ENCODE assay signal across 25 mouse cellular contexts in the genomic region with DNA sequence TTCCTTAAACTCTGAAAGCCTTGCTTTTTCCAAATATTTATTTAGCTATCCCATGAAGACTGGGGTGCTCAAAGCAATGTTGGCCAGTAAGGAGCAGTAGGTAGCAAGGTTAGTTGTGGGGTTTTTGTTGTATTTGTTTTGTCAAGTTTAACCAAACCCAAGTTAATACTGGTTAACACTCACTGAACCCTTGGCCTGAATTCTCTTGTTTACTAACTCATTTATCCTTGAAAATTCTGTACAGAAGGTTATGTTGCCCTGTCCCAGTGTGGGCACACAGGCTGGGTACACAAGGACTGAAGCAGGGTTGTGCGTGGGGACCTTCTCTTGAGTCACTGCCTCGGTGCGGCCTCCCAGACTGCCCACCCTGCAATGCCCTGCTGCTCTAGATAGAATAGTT. TPM values are rescaled to one million over a fixed set of nuclear protein-coding genes. Genes with fewer than 3 reads are reported as not detected.
DNase-seq lines count a peak whose midpoint lies in the region; ATAC-seq lines count a peak whose summit lies in the region.
"Had no signal": no experiment of that assay in that cellular context is flagged by ENCODE, and none has a peak within 500 bp of the region (broad histone marks: within the 10 kb centered on the region; RNA-seq: fewer than 3 reads in every experiment).

No protein-coding gene starts in this region.

- no peak overlapping the region for H3K4me2 ChIP-seq in kidney, embryonic 14.5 days (replicated peaks; ENCODE audit: low read depth, low read length)
- H3K4me2 ChIP-seq in kidney, embryonic 16.5 days (replicated peaks; ENCODE audit: low read depth, low read length), result no peak overlapping the region
- H3K4me2 ChIP-seq: embryonic facial prominence, embryonic 12.5 days; forebrain, embryonic 13.5 days; forebrain, embryonic 15.5 days had no signal

- WGBS in kidney, embryonic 14.5 days, result 96% methylated on average over 3 of the region's 3 CpGs
- 92% methylated on average over 3 of the region's 3 CpGs for WGBS in kidney, embryonic 16.5 days

- H3K36me3 ChIP-seq in kidney, embryonic 14.5 days (ENCODE audit: control insufficient read depth, insufficient read depth, low read length), result no peaks in the 10 kb centered on the region
- H3K36me3 ChIP-seq in kidney, embryonic 16.5 days (ENCODE audit: insufficient read depth, low read length), result no peaks in the 10 kb centered on the region
- H3K36me3 ChIP-seq: embryonic facial prominence, embryonic 10.5 days; embryonic facial prominence, embryonic 12.5 days; forebrain, embryonic 15.5 days; G1E had no signal

- no peak overlapping the region for H3K4me3 ChIP-seq in kidney, embryonic 14.5 days (ENCODE audit: low read length)
- H3K4me3 ChIP-seq in kidney, embryonic 16.5 days (ENCODE audit: low read length), result no peak overlapping the region
- H3K4me3 ChIP-seq: embryonic facial prominence, embryonic 10.5 days; embryonic facial prominence, embryonic 12.5 days; forebrain, embryonic 13.5 days; forebrain, embryonic 15.5 days had no signal

- no peak overlapping the region for H3K9ac ChIP-seq in kidney, embryonic 14.5 days (ENCODE audit: low read depth, low read length)
- no peak overlapping the region for H3K9ac ChIP-seq in kidney, embryonic 16.5 days (replicated peaks; ENCODE audit: low read length)
- H3K9ac ChIP-seq: embryonic facial prominence, embryonic 12.5 days; forebrain, embryonic 13.5 days; forebrain, embryonic 15.5 days had no signal

- peak; percentile 24 for DNase-seq in adrenal gland, adult 2 months
- DNase-seq in adrenal gland, postnatal 10 days, result no peak
- DNase-seq in kidney, adult 11 months, result peak; percentile 28
- no peak for DNase-seq in kidney, postnatal 10 days
- peak; percentile 24 to 45 for DNase-seq in kidney, adult 8-10 months
- peak; percentile 29 to 40 for DNase-seq in kidney, postnatal 36 days
- DNase-seq: adrenal gland, postnatal 14 days; adrenal gland, postnatal 36 days; B cell, adult 2 months; cerebellum, adult 11-12 months; cerebellum, adult 2 months; cerebellum, adult 9-10 months; cerebellum, postnatal 10 days; cerebellum, postnatal 25 days had no signal

- no peaks in the 10 kb centered on the region for H3K27me3 ChIP-seq in kidney, embryonic 14.5 days (ENCODE audit: control insufficient read depth, insufficient read depth, low read length)
- no peaks in the 10 kb centered on the region for H3K27me3 ChIP-seq in kidney, embryonic 16.5 days (ENCODE audit: insufficient read depth, low read length)
- H3K27me3 ChIP-seq: CH12.LX; embryonic facial prominence, embryonic 12.5 days; Patski had no signal

- H3K27ac ChIP-seq in kidney, embryonic 14.5 days (ENCODE audit: low read depth, low read length), result no peak overlapping the region
- H3K27ac ChIP-seq in kidney, embryonic 16.5 days (ENCODE audit: low read length), result no peak overlapping the region
- H3K27ac ChIP-seq: embryonic facial prominence, embryonic 10.5 days; embryonic facial prominence, embryonic 12.5 days; forebrain, embryonic 13.5 days; forebrain, embryonic 15.5 days had no signal

- no peaks in the 10 kb centered on the region for H3K9me3 ChIP-seq in kidney, embryonic 14.5 days (ENCODE audit: control insufficient read depth, low read length)
- H3K9me3 ChIP-seq in kidney, embryonic 16.5 days (ENCODE audit: low read length), result no peaks in the 10 kb centered on the region
- H3K9me3 ChIP-seq: embryonic facial prominence, embryonic 10.5 days; embryonic facial prominence, embryonic 12.5 days; forebrain, embryonic 13.5 days; forebrain, embryonic 15.5 days; G1E had no signal

- ATAC-seq in kidney, embryonic 14.5 days (ENCODE audit: low FRiP score, low TSS enrichment), result no peak
- ATAC-seq in kidney, embryonic 16.5 days (ENCODE audit: low FRiP score, low TSS enrichment), result no peak
- ATAC-seq: activated CD4-positive, CD25-positive, alpha-beta regulatory T cell, adult 4 months; CD4-positive, CD25-positive, alpha-beta regulatory T cell, adult 4 months; forebrain, embryonic 13.5 days; forebrain, embryonic 15.5 days; Patski had no signal

- no peaks in the 10 kb centered on the region for H3K4me1 ChIP-seq in kidney, embryonic 14.5 days (ENCODE audit: control insufficient read depth, insufficient read depth, low read length)
- peaks cover 6% of the 10 kb centered on the region; the same call in 1 of the 2 replicates for H3K4me1 ChIP-seq in kidney, embryonic 16.5 days (ENCODE audit: insufficient read depth, low read length)

RNA-seq across cellular contexts. Expression of a gene that starts 3.6 kb away (rescaled TPM):
- total RNA-seq in adrenal gland, adult 2 months (2021), result 1 to 10 TPM; 6.2 to 6.4 TPM
- 0.68 and 0.97 TPM in 2 replicates for polyA plus RNA-seq in adrenal gland, adult 2 months (2012; rRNA removed)
- total RNA-seq in adrenal gland, postnatal 10 days (2021), result 1 to 10 TPM; 8.3 to 9.2 TPM
- 8.9 and 10.8 TPM in 2 replicates for polyA plus RNA-seq in kidney, embryonic 14.5 days (2014; fragmentation: Nextera tagmentation; extraction: Ambion mirVana)
- 7.9 and 9.8 TPM in 2 replicates for polyA plus RNA-seq in kidney, embryonic 16.5 days (2015; fragmentation: Nextera tagmentation; extraction: Ambion mirVana)

RNA-seq across cellular contexts. Expression of a gene that starts 23.9 kb away (rescaled TPM):
- 10 to 100 TPM in 1 of 2 experiments, 1 to 10 TPM in 1; 9.2 to 13.1 TPM for total RNA-seq in adrenal gland, adult 2 months (2021)
- polyA plus RNA-seq in adrenal gland, adult 2 months (2012; rRNA removed), result 24.8 and 28.8 TPM in 2 replicates
- 10 to 100 TPM in 1 of 2 experiments, 1 to 10 TPM in 1; 8.9 to 13.7 TPM for total RNA-seq in adrenal gland, postnatal 10 days (2021)
- 1.8 and 3.6 TPM in 2 replicates for polyA plus RNA-seq in kidney, embryonic 14.5 days (2014; fragmentation: Nextera tagmentation; extraction: Ambion mirVana)
- 4.8 and 6.4 TPM in 2 replicates for polyA plus RNA-seq in kidney, embryonic 16.5 days (2015; fragmentation: Nextera tagmentation; extraction: Ambion mirVana)

RNA-seq across cellular contexts. Expression of a gene that starts 41.4 kb away (rescaled TPM):
- total RNA-seq in adrenal gland, adult 2 months (2021), result 10 to 100 TPM; 78.6 to 92.2 TPM
- 32.1 and 48.1 TPM in 2 replicates for polyA plus RNA-seq in adrenal gland, adult 2 months (2012; rRNA removed)
- 100 to 1,000 TPM; 127 to 132 TPM for total RNA-seq in adrenal gland, postnatal 10 days (2021)
- polyA plus RNA-seq in kidney, embryonic 14.5 days (2014; fragmentation: Nextera tagmentation; extraction: Ambion mirVana), result 105 and 153 TPM in 2 replicates
- polyA plus RNA-seq in kidney, embryonic 16.5 days (2015; fragmentation: Nextera tagmentation; extraction: Ambion mirVana), result 144 and 145 TPM in 2 replicates

Comparison
In these comparisons a context has a peak if more than half of its experiments do, and no peak if none do; other contexts are left out.
1. DNase-seq: peak in adrenal gland, adult 2 months (single experiment), kidney, adult 11 months (single experiment), kidney, adult 8-10 months (2 of 2) and kidney, postnatal 36 days (2 of 2); none in adrenal gland, postnatal 10 days (single experiment) and kidney, postnatal 10 days (single experiment).